Mouse (Mus musculus) cortical plate, adult 2 months (tissue): ENCODE results near the gene Rilp. TPM values are rescaled to one million over a fixed set of nuclear protein-coding genes. Genes with fewer than 3 reads are reported as not detected.
A peak's percentile ranks its signal among the peaks of the same experiment; 100 is the strongest.

Experiments
- H3K27ac ChIP-seq: fragments of 200-500 bp; 2 replicates; pipeline ENCODE4 v1.5.1; 2012; ENCODE audit warnings: low read length, control low read depth, inconsistent platforms; ENCODE audit not compliant: insufficient read depth
- H3K4me1 ChIP-seq: fragments of 200-500 bp; 2 replicates; pipeline ENCODE4 v1.6.1; 2011; ENCODE audit warnings: low read length; ENCODE audit not compliant: control insufficient read depth, insufficient read depth
- H3K4me3 ChIP-seq: fragments of 200-500 bp; 2 replicates; pipeline ENCODE4 v1.5.1; 2011; ENCODE audit warnings: mild to moderate bottlenecking, low read length, control low read depth; ENCODE audit not compliant: insufficient read depth
- CTCF ChIP-seq: fragments of 200-500 bp; IDR thresholded peaks from 2 replicates; pipeline ENCODE4 v1.5.1; 2011; ENCODE audit warnings: mild to moderate bottlenecking, control low read depth, low read length; ENCODE audit not compliant: insufficient read depth; ENCODE audit errors: extremely low read depth
- POLR2A ChIP-seq: fragments of 200-500 bp; IDR thresholded peaks from 2 replicates; pipeline ENCODE4 v1.6.1; 2011; ENCODE audit warnings: mild to moderate bottlenecking, low read length, control low read depth; ENCODE audit not compliant: insufficient read depth; ENCODE audit errors: extremely low read depth
- polyA plus RNA-seq: library from polyadenylated mRNA; depleted of rRNA; stranded (reverse); fragments of >200 nt; gene quantifications from 2 replicates; pipeline ENCODE4 v1.2.3, GENCODE M21; 2012

Gene Rilp
- polyA plus RNA-seq, 1 experiment = 2.8 TPM

DNA sequence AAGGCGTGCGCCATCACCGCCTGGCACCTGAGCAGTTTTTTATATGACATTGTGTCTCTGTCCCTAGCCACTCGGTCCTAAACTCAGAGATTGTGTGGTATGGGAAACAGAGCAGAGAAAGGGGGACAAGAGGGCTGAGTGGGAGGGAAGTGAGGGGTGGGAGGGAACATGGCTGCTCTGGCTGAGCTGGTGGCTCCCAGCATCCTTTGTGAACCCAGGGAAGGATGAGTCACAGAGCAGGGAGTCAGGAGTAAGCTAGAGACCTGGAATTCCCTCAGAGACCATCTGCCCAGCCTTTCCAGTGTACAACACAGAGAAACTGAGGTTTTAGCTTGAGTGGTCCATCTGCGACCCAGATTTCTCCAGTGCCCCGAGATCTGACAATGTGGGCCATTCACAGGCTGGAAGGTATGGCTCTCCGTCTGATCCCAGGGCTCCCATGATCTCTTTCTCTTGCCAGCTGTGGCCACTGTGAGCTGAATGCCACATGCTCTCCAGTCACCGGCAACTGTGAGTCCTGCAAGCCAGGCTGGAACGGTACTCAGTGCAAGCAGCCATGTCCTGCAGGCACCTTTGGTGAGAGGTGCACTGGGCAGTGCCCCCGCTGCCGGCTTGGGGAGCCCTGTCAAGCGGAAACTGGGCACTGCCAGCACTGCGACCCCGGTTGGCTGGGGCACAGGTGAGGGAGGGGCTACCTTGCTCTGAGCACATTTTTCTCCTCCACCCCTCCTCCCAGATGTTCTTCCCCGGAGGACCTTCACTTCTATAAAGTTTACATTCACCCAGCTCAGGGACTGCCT is 10.1 kb downstream of the Rilp start:
- Histone ChIP-seq H3K4me3 (no peak overlapping the region), H3K27ac (no peak overlapping the region), H3K4me1 (no peaks in the 10 kb centered on the region)
- TF ChIP-seq POLR2A = no peak
- no peak for TF ChIP-seq CTCF

DNA sequence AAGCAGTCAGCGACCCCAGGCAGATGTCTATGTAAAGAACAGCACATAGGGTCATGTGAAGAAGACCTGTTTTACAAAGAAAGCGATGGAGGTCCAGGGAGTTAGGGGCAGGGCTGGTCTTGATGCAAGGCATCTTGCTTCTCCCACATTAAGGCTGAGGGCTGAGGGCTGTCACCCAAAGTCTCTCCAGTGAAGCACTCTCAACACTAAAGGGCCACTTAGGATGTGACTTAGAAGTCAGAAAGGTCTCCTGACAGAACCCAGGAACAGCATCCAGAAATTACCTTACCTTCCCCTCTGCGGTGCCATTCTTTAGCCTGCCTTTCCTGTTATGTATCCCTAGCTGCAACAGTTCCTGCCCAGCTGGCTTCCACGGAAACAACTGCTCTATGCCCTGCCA is 11.7 kb downstream of the Rilp start:
- Histone ChIP-seq H3K4me3 (no peak overlapping the region), H3K4me1 (no peaks in the 10 kb centered on the region), H3K27ac (no peak overlapping the region)
- TF ChIP-seq CTCF (no peak), POLR2A (no peak)

DNA sequence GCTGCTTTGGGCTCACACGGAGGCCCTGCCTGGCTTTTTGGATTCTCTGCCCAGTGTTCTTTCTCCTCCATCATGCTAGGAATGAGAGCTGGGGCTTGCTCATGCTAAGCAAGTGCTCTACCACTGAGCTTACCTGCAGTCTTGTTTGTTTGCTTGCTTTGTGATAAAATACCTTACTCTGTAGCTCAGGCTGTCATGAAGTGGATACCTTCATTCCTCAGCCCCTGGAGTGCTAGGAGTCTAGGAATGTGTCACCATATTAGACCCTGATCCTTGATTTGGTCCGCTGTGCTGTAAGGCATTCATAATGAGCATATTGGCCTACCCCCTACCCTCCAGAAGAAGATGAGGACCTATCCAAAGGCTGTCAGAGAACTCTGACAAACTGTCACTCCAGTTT is 12.9 kb downstream of the Rilp start:
- TF ChIP-seq POLR2A (no peak), CTCF (no peak)
- Histone ChIP-seq H3K4me1 (no peaks in the 10 kb centered on the region), H3K4me3 (no peak overlapping the region), H3K27ac (no peak overlapping the region)

DNA sequence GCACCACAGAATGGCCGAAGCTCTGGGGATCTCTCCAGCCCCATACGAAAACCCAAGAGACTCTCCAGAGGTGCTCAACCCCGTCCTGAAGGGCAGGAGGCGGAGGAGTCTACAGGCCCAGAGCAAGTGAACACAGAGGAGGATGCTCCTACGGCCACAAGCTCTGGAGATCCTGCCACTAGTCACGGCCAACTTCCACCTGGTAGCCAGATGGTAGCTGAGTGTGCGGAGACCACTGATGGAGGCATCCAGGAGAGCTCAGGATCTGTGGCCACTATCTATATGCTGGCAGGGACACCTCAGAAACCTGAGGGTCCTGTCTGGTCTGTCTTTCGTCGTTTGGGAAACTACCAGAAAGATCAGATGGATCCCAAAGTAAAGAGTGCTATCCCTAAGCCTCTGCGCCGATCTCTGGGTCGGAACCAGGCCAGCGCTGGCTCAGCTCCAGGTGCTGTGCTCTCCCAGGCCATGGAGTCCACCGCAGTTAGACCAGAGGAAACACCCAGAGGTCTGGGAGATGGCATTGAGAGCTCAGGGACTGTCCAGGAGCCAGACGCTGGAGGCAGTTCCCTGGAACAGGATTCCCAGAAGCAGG is 15.7 kb downstream of the Rilp start:
- TF ChIP-seq POLR2A = no peak
- no peak for TF ChIP-seq CTCF
- Histone ChIP-seq H3K4me3 (no peak overlapping the region), H3K4me1 (no peaks in the 10 kb centered on the region), H3K27ac (no peak overlapping the region)

DNA sequence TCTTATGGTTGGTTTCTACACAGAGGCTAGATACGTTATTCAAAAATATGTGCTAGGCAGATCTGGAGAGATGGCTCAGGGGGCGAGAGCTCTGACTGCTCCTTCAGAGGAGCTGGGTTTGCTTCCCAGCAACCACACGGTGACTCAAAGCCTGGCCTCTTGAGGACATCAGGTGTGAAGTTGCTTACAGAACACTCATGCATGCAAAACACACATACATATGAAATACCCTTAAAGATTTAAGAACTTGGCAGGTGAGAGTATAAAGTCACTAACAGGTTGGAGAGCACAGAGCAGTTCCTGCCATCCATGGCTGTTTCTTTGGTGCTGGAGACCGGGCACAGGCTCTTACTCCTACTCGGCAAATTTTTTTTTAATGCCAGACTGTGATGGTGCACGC is 17.0 kb downstream of the Rilp start:
- H3K4me3 ChIP-seq = no peak overlapping the region
- TF ChIP-seq CTCF (no peak), POLR2A (no peak)
- no peaks in the 10 kb centered on the region for H3K4me1 ChIP-seq
- no peak overlapping the region for H3K27ac ChIP-seq

DNA sequence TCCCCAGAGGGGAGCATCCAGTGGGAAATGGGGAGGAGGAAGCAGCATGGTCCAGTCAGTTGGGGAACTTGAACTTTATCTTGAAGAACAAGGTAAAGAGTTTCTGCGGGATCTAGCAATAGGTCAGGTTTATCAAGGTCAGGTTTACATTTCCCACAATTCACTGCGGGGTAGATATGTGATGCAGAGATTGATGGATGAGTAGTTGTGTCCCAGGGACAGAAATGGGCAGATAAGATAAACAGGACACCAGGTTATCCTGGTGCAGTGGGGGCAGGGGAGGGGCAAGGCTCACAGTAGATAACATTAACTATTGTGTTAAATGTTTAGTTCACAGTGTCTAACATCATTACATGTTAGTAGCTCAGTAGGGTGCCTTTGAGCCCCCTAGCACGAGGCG is 19.9 kb downstream of the Rilp start:
- H3K27ac ChIP-seq = no peak overlapping the region
- H3K4me1 ChIP-seq = peaks cover 3% of the 10 kb centered on the region
- H3K4me3 ChIP-seq = no peak overlapping the region
- TF ChIP-seq POLR2A (no peak), CTCF (no peak)

DNA sequence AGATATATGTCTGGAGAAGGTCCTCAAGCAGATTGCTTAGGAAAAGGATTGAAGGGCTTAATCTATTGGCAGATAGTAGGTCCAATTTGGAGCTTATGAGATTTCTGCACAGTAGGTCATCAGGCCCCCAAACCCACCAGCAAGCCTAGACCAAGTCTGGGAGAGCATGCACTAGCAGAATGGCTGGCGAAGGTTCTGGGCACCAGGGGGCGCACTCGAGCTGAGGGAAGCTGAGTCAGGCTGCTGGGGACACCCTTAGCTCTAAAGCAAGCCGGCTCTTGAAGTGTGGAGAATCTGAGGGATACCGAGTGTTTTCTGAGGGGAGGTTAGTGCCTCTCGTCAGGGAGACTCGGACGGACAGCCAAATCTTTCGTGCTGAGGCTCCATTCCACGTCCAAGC is 20.4 kb downstream of the Rilp start:
- peak overlapping the region; percentile 96 for H3K27ac ChIP-seq
- H3K4me3 ChIP-seq = peak overlapping the region; percentile 75
- H3K4me1 ChIP-seq = peaks cover 4% of the 10 kb centered on the region
- TF ChIP-seq POLR2A (peak; percentile 53; the same call in 1 of the 2 replicates), CTCF (peak; percentile 83)

DNA sequence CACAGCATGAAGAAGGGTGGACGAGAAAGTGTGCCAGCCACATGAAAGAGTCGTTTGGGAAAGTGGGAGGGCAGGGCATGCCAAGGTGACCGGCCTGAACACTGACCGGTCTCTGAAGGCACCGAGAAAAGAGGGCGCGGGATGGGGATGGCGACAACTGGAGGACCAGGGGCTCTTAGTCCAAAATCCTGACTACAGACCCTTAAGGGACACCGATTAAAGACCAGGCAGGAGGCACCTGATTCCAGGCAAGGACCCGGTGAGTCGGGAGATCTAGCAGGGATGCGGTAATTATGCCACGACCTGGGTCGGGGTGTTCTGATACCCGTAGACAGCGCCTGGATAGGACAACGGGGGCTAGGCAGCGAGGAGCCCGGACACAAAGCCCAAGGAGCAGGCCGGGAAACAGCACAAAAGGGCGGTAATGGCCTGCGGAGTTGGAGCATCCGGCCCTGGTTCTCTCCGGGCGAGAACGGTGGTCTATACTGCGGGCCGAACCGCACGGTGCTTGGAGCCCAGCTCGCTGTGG is 21.0 kb downstream of the Rilp start:
- Histone ChIP-seq H3K4me1 (peaks cover 4% of the 10 kb centered on the region), H3K4me3 (peak overlapping the region; percentile 75), H3K27ac (peak overlapping the region; percentile 96)
- TF ChIP-seq CTCF (no peak), POLR2A (no peak)

DNA sequence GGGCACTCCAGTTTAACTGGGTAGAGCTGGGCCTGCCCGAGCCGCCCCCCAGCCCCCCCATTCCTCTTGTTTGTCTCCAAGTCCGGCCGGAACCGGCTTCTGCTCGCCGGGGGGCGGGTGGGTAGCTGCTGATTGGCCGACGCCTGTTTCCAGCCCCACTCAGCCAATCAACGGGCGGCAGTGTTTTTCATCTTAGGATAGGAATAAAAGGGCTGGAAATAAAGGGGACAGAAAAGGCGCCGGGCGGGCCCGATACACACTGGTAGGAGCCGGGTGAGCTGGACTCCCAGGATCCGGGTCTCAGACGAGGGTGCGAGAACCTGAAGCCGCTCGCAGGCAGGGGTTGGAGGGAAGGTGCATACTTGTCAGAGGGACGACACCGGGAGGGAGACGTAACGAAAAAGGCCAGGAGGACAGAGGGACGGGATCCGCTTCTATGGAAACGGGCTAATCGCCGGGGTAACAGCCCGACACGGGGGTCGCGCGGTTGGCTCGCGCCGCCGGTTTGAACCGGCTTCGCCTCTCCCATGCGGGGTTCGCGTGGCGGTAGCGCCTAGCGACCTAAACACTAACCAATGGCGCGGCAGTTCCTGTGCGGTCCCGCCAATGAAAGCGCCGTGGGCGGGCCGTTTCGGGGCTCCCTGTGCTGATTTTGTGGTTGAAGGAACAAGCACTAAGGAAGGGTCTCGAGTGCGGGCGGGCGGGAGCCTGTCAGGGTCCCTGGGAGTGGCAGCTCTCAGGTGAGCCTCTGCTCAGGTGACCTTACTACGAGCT is 21.8 kb downstream of the Rilp start, which contains the start of gene Slc43a2:
Gene Slc43a2 (plus strand): TSS at position 226 of the 774 bp plus-strand sequence.
- Histone ChIP-seq H3K4me3 (peak within 1 kb of the TSS; percentile 75), H3K27ac (peak within 1 kb of the TSS; percentile 96), H3K4me1 (peaks cover 4% of the 10 kb centered on the region)
- TF ChIP-seq POLR2A = peak; percentile 65
- no peak for TF ChIP-seq CTCF
